Mouse (Mus musculus): Measurements from ENCODE around the gene Cd72.

- TF ChIP-seq CTCF (IDR thresholded peaks at IDR 0.05; ENCODE audit: extremely low read depth, insufficient read depth, low read length) (no peak), POLR2A (IDR thresholded peaks at IDR 0.05; ENCODE audit: extremely low read depth, insufficient read depth, low read length) (no peak)
Measured at GRCm38 (mm10) chr4:43428180-43428861, 26.1 kb downstream of the Cd72 start.
